Mouse (Mus musculus) stomach, embryonic 14.5 days (tissue): ENCODE measurements around the gene Hc. TPM values are rescaled to one million over a fixed set of nuclear protein-coding genes. Genes with fewer than 3 reads are reported as not detected.

Experiments
- ATAC-seq: fragments of 200-750 bp; cut with Nextera tagmentation; 2 replicates; pipeline ENCODE4 v1.8.0; 2017; ENCODE audit warnings: low read depth, moderate TSS enrichment; ENCODE audit not compliant: insufficient number of reproducible peaks, insufficient read depth, low FRiP score
- H3K27ac ChIP-seq: fragments of 300-500 bp; sonication (generic); 2 replicates; pipeline ENCODE4 v1.5.1; 2014; ENCODE audit warnings: mild to moderate bottlenecking, low read length, moderate library complexity, mixed read lengths
- H3K27me3 ChIP-seq: fragments of 300-500 bp; sonication (generic); 2 replicates; pipeline ENCODE4 v1.6.1; 2014; ENCODE audit warnings: low read length, control low read depth, mixed read lengths; ENCODE audit not compliant: control insufficient read depth, insufficient read depth
- H3K36me3 ChIP-seq: fragments of 300-500 bp; sonication (generic); 2 replicates; pipeline ENCODE4 v1.6.1; 2014; ENCODE audit warnings: mild to moderate bottlenecking, control low read depth, low read length, moderate library complexity, mixed read lengths; ENCODE audit not compliant: control insufficient read depth, insufficient read depth
- H3K4me1 ChIP-seq: fragments of 300-500 bp; sonication (generic); 2 replicates; pipeline ENCODE4 v1.6.1; 2014; ENCODE audit warnings: low read length, control low read depth, mixed read lengths; ENCODE audit not compliant: control insufficient read depth, insufficient read depth
- H3K4me2 ChIP-seq: fragments of 300-500 bp; sonication (generic); replicated peaks from 2 replicates; pipeline ENCODE4 v1.6.1; 2014; ENCODE audit warnings: low read depth, low read length, control low read depth
- H3K4me3 ChIP-seq: fragments of 300-500 bp; sonication (generic); 2 replicates; pipeline ENCODE4 v1.5.1; 2014; ENCODE audit warnings: low read depth, low read length, control low read depth
- H3K9ac ChIP-seq: fragments of 300-500 bp; sonication (generic); replicated peaks from 2 replicates; pipeline ENCODE4 v1.6.1; 2014; ENCODE audit warnings: low read depth, mild to moderate bottlenecking, control low read depth, low read length, moderate library complexity, mixed read lengths
- H3K9me3 ChIP-seq: fragments of 300-500 bp; sonication (generic); 2 replicates; pipeline ENCODE4 v1.6.1; 2016; ENCODE audit warnings: low read depth, low read length, control low read depth; ENCODE audit not compliant: control insufficient read depth
- WGBS: fragments of 180-500 bp; shearing (Covaris S2); extraction: QIAGEN DNeasy Blood & Tissue Kit; methylation state at CpG from one replicate; pipeline ENCODE4 v1.1.7; 2014; 5-methylcytosine and 5-hydroxymethylcytosine counted together
- polyA plus RNA-seq: library from polyadenylated mRNA; unstranded; fragments of >200 nt; fragmentation: Nextera tagmentation; extraction: Ambion mirVana; gene quantifications from 2 replicates; pipeline ENCODE4 v1.2.1, GENCODE M21; 2014

The Hc gene
- polyA plus RNA-seq, 1 experiment from 2014 or later: not detected

DNA sequence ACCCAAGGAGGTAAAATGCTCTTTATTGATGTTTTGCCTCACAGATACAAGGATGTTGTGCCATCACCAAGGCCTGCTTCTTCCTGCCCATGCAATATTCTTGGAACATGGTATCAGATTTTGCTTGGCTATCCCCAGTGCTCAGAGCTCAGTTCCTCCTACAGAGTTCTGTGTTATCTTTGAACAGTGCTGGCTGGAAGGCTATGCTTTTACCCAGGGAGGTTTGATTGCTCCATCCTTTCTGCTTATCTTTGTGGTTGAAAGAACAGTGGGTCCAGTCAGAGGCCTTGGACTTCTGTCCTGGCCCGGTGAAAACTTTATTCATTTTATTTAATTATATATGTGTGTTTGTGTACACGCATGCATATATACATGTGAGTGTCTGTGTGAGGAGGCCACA lies 83.0 kb downstream of the Hc start:
- Histone ChIP-seq H3K9ac (no peak overlapping the region), H3K4me3 (no peak overlapping the region), H3K27ac (no peak overlapping the region), H3K4me1 (peaks cover 8% of the 10 kb centered on the region; the same call in 1 of the 2 replicates), H3K36me3 (no peaks in the 10 kb centered on the region), H3K9me3 (no peaks in the 10 kb centered on the region), H3K4me2 (no peak overlapping the region), H3K27me3 (no peaks in the 10 kb centered on the region)
- ATAC-seq: no peak
- WGBS: 92% methylated on average over 2 of the region's 2 CpGs

GRCm38 (mm10) chr2:34976945-34977658 lies 84.1 kb downstream of the Hc start:
- Histone ChIP-seq H3K4me1 (0 out of 2 replicates have a peak, but pooled peaks cover 5% of the 10 kb centered on the region), H3K4me3 (no peak overlapping the region), H3K4me2 (no peak overlapping the region), H3K27me3 (no peaks in the 10 kb centered on the region), H3K27ac (no peak overlapping the region), H3K9ac (no peak overlapping the region), H3K9me3 (no peaks in the 10 kb centered on the region), H3K36me3 (no peaks in the 10 kb centered on the region)
- 81% methylated on average over 8 of the region's 8 CpGs for WGBS
- ATAC-seq: no peak

GRCm38 (mm10) chr2:34976447-34976846 lies 84.8 kb downstream of the Hc start:
- Histone ChIP-seq H3K27me3 (no peaks in the 10 kb centered on the region), H3K4me3 (no peak overlapping the region), H3K36me3 (no peaks in the 10 kb centered on the region), H3K4me1 (0 out of 2 replicates have a peak, but pooled peaks cover 4% of the 10 kb centered on the region), H3K4me2 (no peak overlapping the region), H3K9ac (no peak overlapping the region), H3K27ac (no peak overlapping the region), H3K9me3 (no peaks in the 10 kb centered on the region)
- no peak for ATAC-seq
- 85% methylated on average over 6 of the region's 6 CpGs for whole genome bisulfite sequencing

DNA sequence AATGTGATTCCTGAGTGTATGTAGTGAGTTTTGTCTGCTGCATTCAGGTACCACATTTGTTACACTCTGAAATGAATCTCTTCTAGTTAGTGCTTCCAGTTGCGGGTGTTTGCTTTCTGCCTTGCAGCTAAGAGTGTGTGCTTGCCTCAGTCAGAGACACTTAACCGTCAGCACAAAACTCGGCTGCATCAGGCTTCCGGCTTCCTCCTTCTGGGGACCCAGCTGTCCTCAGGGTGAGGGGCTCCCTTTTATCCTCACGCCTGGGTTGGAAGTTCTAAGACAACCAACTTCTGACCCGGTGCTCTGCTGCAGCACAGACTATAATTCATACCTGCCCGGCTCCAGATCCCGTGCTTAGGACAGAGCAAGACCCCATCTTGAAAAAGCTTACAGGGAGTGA lies 88.2 kb downstream of the Hc start:
- H3K4me3 ChIP-seq: no peak overlapping the region
- 81% methylated on average over 8 of the region's 8 CpGs for WGBS
- no peak for ATAC-seq

GRCm38 (mm10) chr2:34971080-34971888 lies 90.0 kb downstream of the Hc start:
- no peak overlapping the region for H3K4me3 ChIP-seq
- no peak overlapping the region for H3K4me2 ChIP-seq
- ATAC-seq: no peak
- H3K9me3 ChIP-seq: no peaks in the 10 kb centered on the region
- H3K4me1 ChIP-seq: no peaks in the 10 kb centered on the region
- H3K9ac ChIP-seq: no peak overlapping the region
- 74% methylated on average over 11 of the region's 11 CpGs for WGBS
- H3K27me3 ChIP-seq: no peaks in the 10 kb centered on the region
- no peaks in the 10 kb centered on the region for H3K36me3 ChIP-seq
- H3K27ac ChIP-seq: no peak overlapping the region

More for the DNA sequence above, 88.2 kb downstream of the Hc start:
- Histone ChIP-seq H3K36me3 (no peaks in the 10 kb centered on the region), H3K27me3 (no peaks in the 10 kb centered on the region), H3K4me1 (no peaks in the 10 kb centered on the region), H3K9ac (no peak overlapping the region), H3K27ac (no peak overlapping the region), H3K9me3 (no peaks in the 10 kb centered on the region), H3K4me2 (no peak overlapping the region)

GRCm38 (mm10) chr2:34970092-34970750 lies 91.0 kb downstream of the Hc start:
- Histone ChIP-seq H3K27ac (no peak overlapping the region), H3K9me3 (no peaks in the 10 kb centered on the region), H3K36me3 (no peaks in the 10 kb centered on the region), H3K4me3 (no peak overlapping the region), H3K27me3 (no peaks in the 10 kb centered on the region), H3K4me1 (peaks cover 2% of the 10 kb centered on the region; the same call in 1 of the 2 replicates), H3K9ac (no peak overlapping the region), H3K4me2 (no peak overlapping the region)
- 38% methylated on average over 9 of the region's 9 CpGs for WGBS
- ATAC-seq: no peak

DNA sequence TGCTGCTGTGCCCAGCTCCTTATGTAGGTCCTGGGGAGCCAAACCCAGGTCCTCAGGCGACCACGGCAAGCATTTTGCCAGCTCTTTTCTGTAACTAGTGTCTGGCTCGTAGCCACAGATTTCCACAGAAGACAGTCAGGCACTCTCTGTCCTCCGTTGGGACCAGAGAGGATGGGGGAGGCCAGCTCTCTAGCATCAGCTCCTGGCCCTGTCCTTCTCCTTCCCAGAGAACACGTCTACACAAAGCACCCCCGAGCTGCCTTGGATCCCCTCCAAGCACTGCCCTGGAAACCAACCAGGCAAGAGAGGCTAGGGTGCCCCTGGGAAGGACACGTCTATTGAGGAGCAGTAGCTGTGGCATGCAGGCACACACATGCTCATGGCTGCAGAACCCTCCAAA lies 92.1 kb downstream of the Hc start:
- no peaks in the 10 kb centered on the region for H3K36me3 ChIP-seq
- H3K4me3 ChIP-seq: no peak overlapping the region
- no peak for ATAC-seq
- H3K27me3 ChIP-seq: no peaks in the 10 kb centered on the region
- no peak overlapping the region for H3K9ac ChIP-seq
- no peaks in the 10 kb centered on the region for H3K9me3 ChIP-seq
- H3K4me2 ChIP-seq: no peak overlapping the region
- H3K27ac ChIP-seq: no peak overlapping the region
- H3K4me1 ChIP-seq: peaks cover 4% of the 10 kb centered on the region; the same call in 1 of the 2 replicates
- 72% methylated on average over 7 of the region's 7 CpGs for WGBS

DNA sequence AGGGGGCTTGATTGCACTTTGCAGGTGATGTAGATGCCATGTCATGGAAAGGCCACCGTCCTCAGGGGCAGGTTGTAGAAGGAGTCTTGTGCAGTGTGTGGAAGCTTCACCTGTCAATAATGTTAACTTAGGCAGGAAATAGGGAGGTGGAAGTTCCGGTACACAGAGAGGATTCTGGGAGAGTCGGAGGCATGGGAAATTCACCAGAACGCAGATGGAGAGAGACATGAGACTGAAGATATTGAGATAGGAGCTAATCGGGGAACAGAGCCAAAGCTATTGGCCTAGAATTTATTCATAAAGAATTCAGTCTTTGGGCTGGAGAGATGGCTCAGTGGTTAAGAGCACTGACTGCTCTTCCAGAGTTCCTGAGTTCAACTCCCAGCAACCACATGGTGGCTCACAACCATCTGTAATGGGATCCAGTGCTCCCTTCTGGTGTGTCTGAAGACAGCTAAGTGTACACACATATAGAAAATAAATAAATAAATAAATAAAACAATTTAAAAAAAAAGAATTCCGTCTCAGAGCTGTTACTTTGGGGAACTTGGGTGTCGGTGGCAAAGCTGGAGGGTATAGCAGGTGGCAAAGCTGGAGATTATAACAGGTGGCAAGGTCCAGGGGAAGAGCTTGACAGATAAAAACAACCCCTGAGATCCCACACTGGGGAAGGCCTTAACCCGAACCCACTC lies 94.8 kb downstream of the Hc start:
- Histone ChIP-seq H3K4me3 (no peak overlapping the region), H3K9me3 (no peaks in the 10 kb centered on the region), H3K27ac (no peak overlapping the region), H3K9ac (no peak overlapping the region), H3K36me3 (no peaks in the 10 kb centered on the region), H3K27me3 (no peaks in the 10 kb centered on the region), H3K4me1 (peaks cover 4% of the 10 kb centered on the region; the same call in 1 of the 2 replicates), H3K4me2 (no peak overlapping the region)
- WGBS: 91% methylated on average over 8 of the region's 8 CpGs
- ATAC-seq: no peak
